Mouse (Mus musculus): ENCODE data around the gene Ccdc30.
A peak's percentile ranks its signal among the peaks of the same experiment; 100 is the strongest.

Gene Ccdc30

DNA sequence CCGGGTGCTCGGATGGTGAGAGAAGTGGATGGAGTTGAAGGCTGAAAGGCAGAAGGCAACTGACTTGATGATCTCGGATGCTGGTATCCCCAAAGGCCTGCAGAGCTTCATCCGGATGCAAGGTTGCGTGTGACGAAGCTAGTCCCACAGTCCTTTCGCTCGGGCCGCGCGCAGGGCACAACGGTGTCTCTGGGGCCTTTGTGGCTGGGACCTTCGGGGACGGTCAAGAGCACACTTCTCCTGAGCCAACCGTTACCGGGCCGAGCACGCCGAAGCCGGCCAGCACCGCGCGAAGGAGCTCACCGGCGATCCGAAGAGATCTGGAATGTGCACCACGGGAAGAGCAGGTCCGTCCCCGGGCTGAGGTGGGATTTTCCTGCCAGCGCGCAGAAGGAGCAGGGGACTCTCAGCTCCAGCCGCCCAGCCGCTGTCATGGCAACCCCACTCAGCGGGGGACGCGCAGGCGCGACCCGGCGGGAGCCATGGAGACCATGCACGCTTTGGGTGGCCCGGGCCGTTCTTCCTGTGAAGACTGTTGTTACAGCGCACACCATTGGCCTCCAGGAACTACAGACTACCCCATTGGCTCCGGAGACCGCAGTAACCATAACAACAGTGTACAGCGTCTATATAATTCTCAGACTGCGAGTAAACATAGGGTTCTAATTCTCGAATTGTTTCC is at the start of gene Ccdc30:
Gene Ccdc30, minus strand, starts transcription at position 450 of the 682 bp plus-strand sequence.
- peak; percentile 93 to 98 for DNase-seq (ENCODE audit: low spot score in 2 of 2)

DNA sequence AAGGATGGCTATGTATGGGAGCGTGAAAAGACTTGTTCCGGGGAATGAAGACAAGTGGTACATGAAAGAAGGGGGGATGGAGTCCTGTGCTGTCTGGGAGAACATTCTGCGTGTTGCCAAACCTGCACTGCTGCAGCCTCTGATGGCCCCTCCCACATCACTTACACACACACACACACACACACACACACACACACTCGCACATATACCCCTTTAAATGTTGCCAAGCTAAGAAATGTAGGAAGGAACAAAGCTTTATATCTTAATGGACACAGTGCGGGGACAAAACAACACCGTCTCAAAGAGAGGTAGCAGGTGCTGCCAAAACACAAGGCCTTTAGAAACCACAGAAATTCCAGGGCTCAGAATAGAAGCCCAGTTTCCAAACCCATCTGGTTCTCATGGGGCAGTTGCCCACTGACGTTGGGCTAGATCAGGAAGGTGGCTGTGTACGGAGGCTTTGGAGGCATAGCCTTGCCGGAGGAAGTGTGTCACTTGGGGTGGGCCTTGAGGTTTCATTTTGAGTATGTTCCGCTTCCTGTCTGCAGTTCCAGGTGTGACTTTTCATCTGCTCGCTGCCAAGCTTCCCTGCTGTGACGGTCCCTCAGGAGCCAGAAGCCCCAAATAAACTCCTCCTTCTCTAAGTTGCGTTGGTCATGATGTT is 48.6 kb upstream of the Ccdc30 start:
- DNase-seq (ENCODE audit: low spot score in 2 of 2), result no peak

DNA sequence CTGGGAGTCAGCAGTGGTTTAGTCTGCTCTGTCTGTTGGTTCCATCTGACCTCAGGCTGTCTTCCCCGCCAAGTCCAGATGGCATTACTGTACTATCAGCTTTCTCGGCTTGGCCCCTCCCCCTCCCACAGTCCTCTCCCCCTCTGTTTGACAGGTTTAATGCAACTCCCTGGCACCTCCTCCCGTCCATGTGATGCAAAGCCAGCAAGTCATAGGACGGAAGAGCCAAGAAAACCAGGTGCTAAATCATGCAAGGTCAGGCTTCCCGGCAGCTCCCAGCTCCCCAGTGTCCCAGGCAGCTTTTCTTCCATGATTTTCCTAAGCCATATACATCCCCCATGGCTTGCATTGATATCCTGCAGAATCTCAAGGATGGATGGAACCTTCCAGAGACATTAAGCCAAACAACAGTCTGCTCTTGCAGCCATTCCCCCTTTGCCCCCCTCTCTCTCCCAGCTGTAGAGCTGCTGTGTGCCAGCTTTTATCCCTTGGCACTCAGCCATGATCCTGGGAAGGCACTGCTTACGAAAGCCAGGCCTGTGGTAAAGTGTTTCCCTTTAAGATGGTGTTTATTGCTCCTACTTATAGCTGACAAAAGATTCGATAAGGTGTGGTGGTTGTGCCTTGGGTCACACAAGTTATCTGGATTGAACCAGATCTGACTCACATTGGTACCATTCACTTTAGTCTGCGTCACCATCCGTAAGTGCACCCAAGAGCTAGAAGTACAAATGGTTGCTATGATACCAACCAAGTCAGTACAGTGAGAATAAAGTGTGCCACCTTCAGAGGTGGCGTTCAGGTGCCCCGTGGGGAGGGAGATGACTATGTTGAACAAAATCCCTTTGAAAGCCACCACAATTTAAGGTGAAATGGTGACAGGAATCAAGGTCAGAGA is 47.8 kb upstream of the Ccdc30 start:
- no peak for DNase-seq (ENCODE audit: low spot score in 2 of 2)

DNA sequence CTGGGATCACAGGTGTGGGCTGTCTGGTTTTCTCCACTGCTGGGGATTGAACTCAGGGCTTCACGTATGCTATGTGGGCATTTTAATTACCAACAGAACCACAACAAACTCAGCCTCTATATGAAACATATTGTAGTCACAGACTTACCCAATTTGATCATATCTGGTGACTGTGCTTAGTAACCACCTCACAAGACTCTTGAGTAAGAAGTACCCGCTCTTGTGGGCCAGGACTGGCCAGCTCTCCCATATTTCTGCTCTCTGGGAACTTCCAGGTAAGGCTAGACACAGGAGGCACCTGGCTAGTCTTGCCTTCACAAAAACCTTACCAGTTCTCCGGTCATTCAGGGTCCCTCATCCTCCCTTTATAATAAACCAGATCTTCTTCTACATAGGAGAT is 47.1 kb upstream of the Ccdc30 start:
- DNase-seq (ENCODE audit: low spot score in 2 of 2), result no peak

DNA sequence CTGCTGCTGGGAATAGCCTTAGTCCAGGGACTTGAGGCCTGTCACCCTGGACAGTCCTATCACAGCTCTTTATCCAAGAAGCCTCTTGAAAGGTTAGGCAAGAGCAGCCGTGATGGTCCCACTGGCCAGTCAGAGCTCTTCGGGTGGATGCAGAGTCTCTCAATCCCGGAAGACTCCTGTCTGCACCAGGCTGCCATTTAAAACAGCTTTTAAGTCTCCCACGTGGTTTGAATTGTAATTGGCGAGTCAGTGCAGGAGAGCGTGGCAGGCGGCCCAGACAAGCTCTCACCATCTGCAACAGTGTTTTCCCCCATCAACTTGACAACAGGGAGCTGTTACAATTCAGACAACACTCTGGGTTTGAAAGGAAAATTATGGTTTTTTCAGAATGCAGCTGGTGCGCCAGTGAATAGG is 45.4 kb upstream of the Ccdc30 start:
- peak; percentile 77 to 89 for DNase-seq (ENCODE audit: low spot score in 2 of 2)

DNA sequence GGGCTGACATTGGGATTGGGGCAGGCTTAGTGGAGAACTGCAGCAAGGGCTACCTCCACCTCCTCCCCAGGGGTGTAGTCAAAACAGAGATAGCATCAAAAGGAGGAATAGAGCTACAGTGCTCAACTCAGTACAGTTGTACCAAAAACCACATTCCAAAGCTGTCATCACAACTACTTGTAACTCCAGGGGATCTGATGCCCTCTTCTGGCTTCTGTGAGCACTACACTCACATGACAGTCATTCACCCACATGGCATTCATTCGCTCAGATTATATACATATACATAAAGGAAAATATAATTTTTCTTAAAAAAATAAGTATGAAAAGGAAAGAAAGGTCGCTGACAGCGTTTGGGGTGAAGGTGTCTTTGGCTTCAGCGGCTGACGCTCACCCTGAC is 45.0 kb upstream of the Ccdc30 start:
- no peak for DNase-seq (ENCODE audit: low spot score in 2 of 2)

DNA sequence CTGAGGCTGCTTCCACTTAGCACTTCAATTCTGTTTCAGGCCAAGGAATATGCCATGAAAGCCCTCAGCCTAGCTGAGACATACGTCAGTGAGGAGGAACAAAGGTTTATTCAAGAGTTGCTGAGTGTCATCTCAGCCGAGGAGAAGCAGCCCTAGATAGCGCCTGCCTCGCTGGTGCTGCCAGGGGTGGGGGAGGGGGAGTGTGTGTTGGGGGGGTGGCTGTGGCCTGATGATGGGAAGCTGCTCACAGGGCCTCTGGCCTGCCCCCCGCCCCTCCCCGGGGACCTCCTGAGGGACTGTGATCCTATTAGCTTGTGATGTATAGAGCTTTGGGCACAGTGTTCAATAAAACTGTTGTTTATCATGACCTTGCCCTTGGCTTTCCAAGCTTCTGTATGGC is 38.2 kb upstream of the Ccdc30 start:
- DNase-seq (ENCODE audit: low spot score in 2 of 2), result no peak

DNA sequence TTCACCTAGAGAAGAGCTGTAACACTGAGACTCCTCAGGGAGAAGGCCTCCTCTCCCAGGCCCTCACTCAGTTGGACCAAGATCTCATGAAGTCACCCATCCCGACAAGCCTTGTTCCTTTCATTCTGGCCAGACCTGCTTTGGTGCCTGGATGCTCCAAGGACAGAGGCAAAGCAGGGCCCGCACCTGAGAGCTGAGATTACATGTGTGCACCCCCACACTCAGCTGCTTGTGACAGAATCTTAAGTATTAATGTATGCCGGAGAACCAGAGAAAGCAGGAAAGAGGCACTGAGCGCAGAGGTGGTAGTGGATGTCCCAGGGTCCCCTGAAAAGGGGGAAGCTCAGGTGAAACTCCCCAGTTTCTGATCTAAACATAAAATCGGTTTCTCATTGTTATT is 37.8 kb upstream of the Ccdc30 start:
- no peak for DNase-seq (ENCODE audit: low spot score in 2 of 2)

DNA sequence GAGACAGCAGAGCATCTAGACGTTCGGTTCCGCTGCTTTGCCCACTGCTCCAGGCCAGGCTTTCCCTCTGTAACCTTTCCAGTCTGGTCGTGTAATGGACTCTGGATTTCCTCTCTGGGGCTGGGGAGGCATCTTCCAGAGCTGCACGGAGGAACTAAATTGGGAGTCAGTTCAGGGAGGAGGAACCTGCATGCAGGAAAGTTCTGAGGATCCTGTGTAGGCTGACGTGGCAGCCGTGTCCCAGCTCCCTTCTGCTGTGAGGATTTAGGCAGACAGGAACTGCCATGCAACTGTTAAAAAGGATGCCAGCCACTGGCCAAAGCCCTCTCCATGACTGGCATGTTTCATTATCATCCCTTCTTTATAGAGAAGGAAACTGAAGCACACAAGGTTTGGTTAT is 35.1 kb upstream of the Ccdc30 start:
- DNase-seq (ENCODE audit: low spot score in 2 of 2), result no peak

DNA sequence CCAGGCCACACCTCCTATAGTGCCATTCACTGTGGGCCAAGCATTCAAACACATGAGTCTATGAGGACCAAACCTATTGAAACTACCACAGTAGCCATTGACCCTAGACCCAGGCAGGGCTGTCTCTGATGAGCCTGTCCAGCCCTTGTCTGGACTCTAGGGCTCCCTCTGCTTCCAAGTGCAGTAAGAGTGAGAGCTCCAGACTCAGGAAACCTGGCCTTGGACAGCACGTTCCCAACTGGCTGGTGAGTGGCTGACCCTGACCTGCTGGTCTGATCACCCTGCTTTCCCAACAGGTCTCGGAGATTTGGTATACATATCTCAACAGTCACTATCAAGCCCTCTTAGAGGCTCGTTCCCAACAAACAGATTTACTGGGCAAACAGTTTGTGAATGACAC is 32.5 kb upstream of the Ccdc30 start:
- DNase-seq (ENCODE audit: low spot score in 2 of 2), result no peak

DNA sequence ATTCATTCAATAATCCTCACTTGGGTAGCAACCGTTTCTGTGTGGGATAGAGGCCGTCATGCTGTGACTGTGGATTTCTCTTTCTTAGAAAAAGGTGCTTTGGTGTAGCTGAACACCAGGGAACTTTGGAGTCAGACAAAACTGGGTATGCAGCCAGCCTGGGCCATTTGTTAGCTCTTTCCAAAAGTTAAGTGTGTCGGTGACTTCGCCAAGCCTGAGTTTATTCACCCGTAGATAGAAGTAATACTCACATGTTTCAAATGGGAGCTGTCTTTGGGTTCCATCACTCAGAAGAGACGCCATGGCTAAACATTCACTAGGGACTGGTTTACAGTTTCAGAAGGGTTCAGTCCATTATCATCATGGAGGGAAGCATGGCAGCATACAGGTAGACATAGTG is 31.9 kb upstream of the Ccdc30 start:
- no peak for DNase-seq (ENCODE audit: low spot score in 2 of 2)

DNA sequence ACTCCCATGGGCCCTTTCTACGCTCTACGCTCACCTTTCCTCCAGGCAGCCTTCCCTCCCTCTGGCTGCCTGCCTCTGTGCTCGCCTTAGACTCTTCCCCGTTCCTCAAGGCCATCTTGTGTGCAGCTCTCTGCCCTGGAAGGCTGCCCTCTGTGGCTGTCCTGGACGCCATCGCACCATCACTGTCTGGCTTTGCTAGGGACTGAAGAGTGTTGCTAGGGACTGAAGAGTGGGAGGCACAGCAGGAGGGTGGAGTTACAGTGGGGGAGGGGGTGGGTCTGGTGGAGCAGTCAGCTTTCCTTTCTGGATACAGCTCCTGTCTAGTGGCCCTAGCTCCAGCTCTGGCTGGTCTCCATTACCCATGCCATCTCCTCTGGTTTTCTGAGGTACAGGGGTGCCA is 27.2 kb upstream of the Ccdc30 start:
- no peak for DNase-seq (ENCODE audit: low spot score in 2 of 2)

DNA sequence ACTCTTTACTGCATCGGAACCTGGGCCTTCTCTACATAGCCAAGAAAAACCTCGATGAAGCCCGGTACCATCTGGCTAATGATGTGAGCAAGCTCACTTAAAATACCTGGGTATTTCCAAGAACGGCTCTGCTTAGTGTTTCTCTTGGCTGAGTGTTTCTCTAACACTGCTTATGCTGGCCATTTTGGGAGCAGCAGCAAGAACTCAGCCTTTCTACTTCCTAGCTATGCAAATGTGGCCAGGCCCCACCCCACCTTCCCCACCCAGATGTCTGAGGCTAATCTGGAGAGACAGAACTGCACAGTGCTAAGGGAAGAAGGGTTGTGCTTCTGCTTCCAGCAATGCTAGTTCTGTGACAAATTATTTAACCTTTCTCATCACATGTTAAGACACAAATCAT is 26.5 kb upstream of the Ccdc30 start:
- peak in 1 of 2 experiments; percentile 21 for DNase-seq (ENCODE audit: low spot score in 2 of 2)

DNA sequence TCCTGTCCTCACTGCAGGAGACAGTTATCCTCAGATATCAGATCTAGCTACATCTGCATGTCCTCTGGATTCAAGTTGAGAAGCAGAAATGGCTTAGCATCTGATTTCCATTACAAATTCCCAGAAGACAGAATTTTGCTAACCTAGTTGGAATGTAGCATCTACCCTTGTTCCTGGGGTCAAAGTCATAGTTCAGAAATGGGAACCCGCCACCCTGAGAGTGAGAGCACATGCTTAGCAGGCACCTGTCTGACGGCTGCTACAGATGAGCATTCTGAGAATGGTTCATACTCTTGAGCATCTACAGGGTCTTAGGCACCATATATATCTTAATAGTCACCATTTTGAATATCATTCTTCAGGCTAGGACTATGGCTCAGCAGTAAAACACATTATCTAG is 22.6 kb upstream of the Ccdc30 start:
- DNase-seq (ENCODE audit: low spot score in 2 of 2), result no peak

DNA sequence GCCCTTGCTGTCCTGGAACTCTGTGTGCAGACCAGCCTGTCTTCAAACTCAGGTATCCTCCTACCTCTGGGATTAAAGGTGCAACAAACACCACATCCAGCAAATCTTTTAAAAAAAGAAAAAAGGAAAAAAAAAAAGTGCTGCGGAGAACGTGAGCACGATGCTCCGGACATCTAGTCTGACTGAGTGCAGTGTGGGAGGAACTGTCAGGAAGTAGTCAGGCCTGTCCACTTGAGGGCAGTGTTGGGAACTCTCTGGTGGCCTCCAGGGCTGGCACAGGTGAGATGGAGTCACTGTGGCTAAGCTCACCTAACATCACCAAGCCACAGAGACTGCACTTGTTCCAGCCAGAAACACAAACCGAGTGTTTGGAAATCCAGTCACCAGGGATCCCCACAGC is 15.4 kb upstream of the Ccdc30 start:
- peak in 1 of 2 experiments; percentile 33 for DNase-seq (ENCODE audit: low spot score in 2 of 2)

DNA sequence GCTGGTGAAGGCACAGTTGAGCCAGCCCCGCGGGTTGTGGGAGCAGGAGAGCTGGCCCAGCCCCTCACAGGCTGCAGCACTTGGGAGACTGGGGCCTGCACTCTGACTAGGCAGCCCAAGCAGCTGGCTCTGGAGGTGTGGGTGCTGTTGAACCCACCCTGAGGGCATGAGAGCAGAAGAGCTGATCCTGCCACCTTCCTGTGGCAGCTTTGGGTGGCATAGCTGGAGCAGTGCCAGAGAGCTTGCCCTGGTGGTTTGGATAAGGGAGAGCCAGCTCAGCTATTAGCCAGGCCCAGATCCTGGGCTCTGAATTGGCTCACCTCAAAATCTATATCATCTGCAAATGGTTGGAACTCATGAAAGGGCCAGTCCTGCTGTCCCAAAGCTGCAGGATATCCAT is 12.4 kb upstream of the Ccdc30 start:
- no peak for DNase-seq (ENCODE audit: low spot score in 2 of 2)

DNA sequence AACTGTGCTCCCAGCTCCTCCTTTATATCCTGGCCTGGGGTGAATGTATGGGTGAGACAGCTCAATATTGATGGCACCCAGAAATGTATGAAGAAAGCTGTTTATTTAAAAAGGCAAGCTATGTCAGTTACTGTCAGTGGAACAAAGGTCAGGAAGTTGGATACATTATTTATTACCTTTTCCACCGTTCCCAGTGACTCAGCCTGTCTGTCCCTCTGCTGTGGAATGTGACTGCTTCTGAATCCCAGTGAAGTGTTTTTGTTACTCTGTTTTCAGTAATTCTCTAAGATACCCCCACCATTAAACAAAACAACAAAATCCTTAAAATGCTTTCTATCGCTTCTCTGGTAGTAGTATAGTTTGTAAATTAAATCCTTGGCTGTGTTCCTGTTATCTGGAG is 10.3 kb upstream of the Ccdc30 start:
- no peak for DNase-seq (ENCODE audit: low spot score in 2 of 2)

DNA sequence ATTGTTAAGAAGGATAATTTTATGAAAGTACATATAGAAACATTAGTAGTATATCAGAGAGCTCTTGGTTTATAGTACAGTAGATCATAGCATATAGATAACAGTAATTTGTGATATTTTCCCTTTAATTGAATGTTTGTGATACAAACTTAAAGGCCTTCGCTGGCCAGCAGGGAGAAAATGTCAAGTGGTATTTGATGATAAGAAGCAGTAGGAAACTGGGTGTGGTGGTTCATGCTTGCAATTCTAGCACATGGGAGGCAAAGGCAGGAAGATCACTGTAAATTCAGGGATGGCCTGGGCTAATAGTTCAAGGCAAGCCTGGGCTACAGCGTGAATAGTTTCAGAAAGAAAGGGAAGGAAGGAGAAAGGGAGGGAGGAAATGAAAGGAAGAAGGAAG is 9.8 kb upstream of the Ccdc30 start:
- no peak for DNase-seq (ENCODE audit: low spot score in 2 of 2)

DNA sequence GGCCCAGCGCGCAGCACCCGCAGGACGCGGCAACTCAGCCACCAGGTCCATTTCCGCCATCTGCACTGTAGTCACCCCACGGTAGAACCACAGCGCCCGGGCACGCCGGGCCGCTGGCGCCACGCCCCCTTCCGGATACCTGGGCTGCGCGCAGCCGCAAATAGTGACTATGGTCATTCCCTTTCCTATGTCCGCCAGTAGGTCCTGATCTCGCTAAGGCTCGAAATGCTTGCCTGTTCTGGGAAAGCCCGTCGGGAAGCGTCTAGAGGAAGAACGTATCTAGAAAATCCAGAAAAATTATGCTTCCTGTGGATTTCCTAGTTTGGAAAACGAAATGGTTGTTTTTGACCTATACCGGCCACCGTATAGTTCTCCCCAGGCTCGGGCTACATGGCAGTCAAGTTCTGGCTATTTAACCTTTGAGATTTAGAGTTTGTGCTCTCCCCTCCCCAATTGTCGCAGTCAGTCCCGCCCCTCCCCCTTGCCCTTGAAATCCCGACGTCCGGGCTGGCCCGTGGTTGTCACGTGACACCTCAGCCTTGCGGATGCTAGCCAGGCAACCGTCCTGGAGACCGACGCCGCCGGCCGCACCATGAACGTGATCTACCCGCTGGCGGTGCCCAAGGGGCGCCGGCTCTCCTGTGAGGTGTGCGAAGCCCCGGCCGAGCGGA is 7.1 kb upstream of the Ccdc30 start, which contains the start of the genes Ppcs and Zmynd12:
Gene Ppcs, minus strand, starts transcription at position 127 of the 671 bp plus-strand sequence.
Gene Zmynd12, plus strand, starts transcription at position 521 of the 671 bp plus-strand sequence.
- DNase-seq (ENCODE audit: low spot score in 2 of 2), result peak; percentile 88

DNA sequence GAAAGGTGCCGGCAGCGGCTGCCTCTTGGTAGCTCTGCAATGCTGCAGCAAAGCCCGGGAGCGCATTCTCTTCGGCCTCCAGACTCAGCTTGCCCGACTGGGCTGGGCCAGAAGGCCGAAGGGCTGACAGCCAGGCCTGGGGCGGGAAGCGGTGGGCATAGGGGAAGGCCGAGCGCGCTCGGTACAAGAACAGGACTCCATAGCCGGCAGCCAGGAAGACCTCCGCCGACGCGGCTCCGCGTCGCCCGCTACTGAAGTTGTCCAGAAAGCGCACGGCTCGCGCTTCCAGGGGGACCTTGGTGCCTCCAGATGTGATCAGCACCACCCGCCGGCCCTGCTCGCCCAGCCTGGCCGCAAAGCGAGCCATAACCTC is 6.6 kb upstream of the Ccdc30 start:
- DNase-seq (ENCODE audit: low spot score in 2 of 2), result no peak

DNA sequence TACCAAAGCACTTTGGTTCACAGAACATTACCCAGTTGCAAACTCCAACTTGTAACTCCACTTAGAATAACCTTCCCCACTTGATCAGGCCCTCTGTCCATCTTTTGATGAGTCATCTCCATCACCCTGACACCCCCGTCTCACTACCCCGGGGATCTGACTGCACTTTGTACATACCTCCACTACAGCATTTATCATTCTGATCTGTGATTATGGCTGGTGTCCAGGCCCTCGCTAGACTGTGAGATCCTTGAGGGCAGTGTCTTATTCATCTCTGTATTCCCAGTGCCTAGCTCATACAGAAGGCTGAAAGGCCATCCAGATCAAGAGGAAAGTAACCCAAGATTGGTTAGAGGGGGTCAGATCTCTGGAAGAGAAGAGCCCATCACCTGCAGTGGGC is 5.9 kb upstream of the Ccdc30 start:
- no peak for DNase-seq (ENCODE audit: low spot score in 2 of 2)

DNA sequence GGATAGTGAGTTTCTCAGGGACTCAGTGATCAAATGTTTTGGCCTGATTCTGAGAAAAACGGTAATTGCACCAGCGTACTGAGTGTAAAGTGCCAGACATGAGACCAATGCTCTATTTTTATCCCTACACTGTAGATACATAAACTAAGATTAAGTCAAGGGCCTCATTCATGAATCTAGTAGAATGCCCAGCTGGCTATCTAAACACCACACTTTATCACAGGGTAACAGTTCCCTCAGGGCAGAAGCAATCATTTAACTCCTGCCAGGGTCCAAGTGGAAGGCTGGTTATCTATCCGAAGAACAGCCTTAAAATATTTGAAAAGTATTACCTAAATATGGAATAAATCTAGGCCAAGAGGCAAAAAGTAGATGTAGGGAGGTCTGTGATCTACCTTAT is 2.6 kb upstream of the Ccdc30 start:
- DNase-seq (ENCODE audit: low spot score in 2 of 2), result no peak
